Mouse (Mus musculus) cerebellum, adult 2 months (tissue): ENCODE measurements at regions not wholly inside any gene's neighbourhood (a gene's known extent, or its start where the extent isn't known, plus 50 kb on each side); places are given as distances from the start of the nearest gene placed in this dataset.

Source experiments
- CTCF ChIP-seq: fragments of 200-500 bp; IDR thresholded peaks from 2 replicates; pipeline ENCODE4 v1.5.1; 2011; ENCODE audit warnings: low read depth, mild to moderate bottlenecking, control low read depth, low read length, moderate library complexity, borderline replicate concordance; ENCODE audit not compliant: insufficient read depth
- POLR2A ChIP-seq: fragments of 200-500 bp; IDR thresholded peaks from 2 replicates; pipeline ENCODE4 v1.6.1; 2011; ENCODE audit warnings: low read length, control low read depth, borderline replicate concordance; ENCODE audit not compliant: insufficient read depth

- TF ChIP-seq CTCF (no peak), POLR2A (no peak)
Observed at GRCm38 (mm10) chrX:10904889-10905288, 190.1 kb downstream of the Mid1ip1 start.
